Mouse (Mus musculus): ENCODE measurements around the gene Gm42906. TPM values are rescaled to one million over a fixed set of nuclear protein-coding genes. Genes with fewer than 3 reads are reported as not detected.

Gm42906 gene
- total RNA-seq, 1 experiment = not detected

GRCm38 (mm10) chr5:151037871-151038270 is 390.1 kb downstream of the Gm42906 start:
- Histone ChIP-seq H3K36me3 (ENCODE audit: control insufficient read depth, insufficient read depth, low read length, poor library complexity, severe bottlenecking) (no peaks in the 10 kb centered on the region), H3K27ac (ENCODE audit: insufficient read depth, low read depth, low read length, poor library complexity, severe bottlenecking) (no peak overlapping the region), H3K9ac (ENCODE audit: insufficient read depth, low read depth, low read length, poor library complexity, severe bottlenecking) (no peak overlapping the region), H3K4me1 (ENCODE audit: control insufficient read depth in 2 of 2, insufficient read depth in 2 of 2, low read length in 2 of 2, poor library complexity in 1 of 2) (peaks cover 0 to 2% of the 10 kb centered on the region in 2 experiments; a peak in 1 of 4 replicates), H3K4me3 (ENCODE audit: insufficient read depth in 1 of 2, low read depth in 1 of 2, low read length in 2 of 2, poor library complexity in 1 of 2, severe bottlenecking in 1 of 2) (no peak overlapping the region), H3K9me3 (ENCODE audit: control insufficient read depth, insufficient read depth, low read depth, low read length) (no peaks in the 10 kb centered on the region)
- TF ChIP-seq CHD2 (IDR thresholded peaks at IDR 0.05; ENCODE audit: low read depth, low read length) (no peak), ZC3H11A (IDR thresholded peaks at IDR 0.05; ENCODE audit: borderline replicate concordance, low read depth, low read length) (no peak), MAFK (IDR thresholded peaks at IDR 0.05; ENCODE audit: insufficient read depth, low read depth, low read length) (no peak)
- no peak for DNase-seq (ENCODE audit: low read depth, low spot score)
- in situ Hi-C loops (cut with MboI; ENCODE audit: low sequenced_read_pairs in 2 of 2, unreplicated experiment in 2 of 2) = no loop called here

- H3K36me3 ChIP-seq (ENCODE audit: control insufficient read depth, insufficient read depth, low read length, poor library complexity, severe bottlenecking) = no peaks in the 10 kb centered on the region
- H3K4me1 ChIP-seq (ENCODE audit: control insufficient read depth in 2 of 2, insufficient read depth in 2 of 2, low read length in 2 of 2, poor library complexity in 1 of 2) = peaks cover 0 to 2% of the 10 kb centered on the region in 2 experiments; a peak in 1 of 4 replicates
- TF ChIP-seq HCFC1 (IDR thresholded peaks at IDR 0.05; ENCODE audit: borderline replicate concordance, insufficient read depth, low read length) (no peak), ZC3H11A (IDR thresholded peaks at IDR 0.05; ENCODE audit: borderline replicate concordance, low read depth, low read length) (no peak), ZNF384 (IDR thresholded peaks at IDR 0.05; ENCODE audit: low read depth, low read length) (no peak), MAFK (IDR thresholded peaks at IDR 0.05; ENCODE audit: insufficient read depth, low read depth, low read length) (no peak), CHD2 (IDR thresholded peaks at IDR 0.05; ENCODE audit: low read depth, low read length) (no peak)
- H3K4me3 ChIP-seq (ENCODE audit: insufficient read depth in 1 of 2, low read depth in 1 of 2, low read length in 2 of 2, poor library complexity in 1 of 2, severe bottlenecking in 1 of 2) = no peak overlapping the region
- no peak overlapping the region for H3K27ac ChIP-seq (ENCODE audit: insufficient read depth, low read depth, low read length, poor library complexity, severe bottlenecking)
- no peaks in the 10 kb centered on the region for H3K9me3 ChIP-seq (ENCODE audit: control insufficient read depth, insufficient read depth, low read depth, low read length)
- in situ Hi-C loops (cut with MboI; ENCODE audit: low sequenced_read_pairs in 2 of 2, unreplicated experiment in 2 of 2) = no loop called here
- H3K9ac ChIP-seq (ENCODE audit: insufficient read depth, low read depth, low read length, poor library complexity, severe bottlenecking) = no peak overlapping the region
- no peak for DNase-seq (ENCODE audit: low read depth, low spot score)
These were observed 393.0 kb downstream of the Gm42906 start for GRCm38 (mm10) chr5:151034715-151035512.

GRCm38 (mm10) chr5:151028906-151029305 is 399.1 kb downstream of the Gm42906 start:
- H3K27ac ChIP-seq (ENCODE audit: insufficient read depth, low read depth, low read length, poor library complexity, severe bottlenecking) = no peak overlapping the region
- in situ Hi-C loops (cut with MboI; ENCODE audit: low sequenced_read_pairs in 2 of 2, unreplicated experiment in 2 of 2) = no loop called here
- H3K9ac ChIP-seq (ENCODE audit: insufficient read depth, low read depth, low read length, poor library complexity, severe bottlenecking) = no peak overlapping the region
- H3K4me3 ChIP-seq (ENCODE audit: insufficient read depth in 1 of 2, low read depth in 1 of 2, low read length in 2 of 2, poor library complexity in 1 of 2, severe bottlenecking in 1 of 2) = no peak overlapping the region
- peaks cover 2 to 10% of the 10 kb centered on the region in 2 experiments; a peak in 3 of 4 replicates for H3K4me1 ChIP-seq (ENCODE audit: control insufficient read depth in 2 of 2, insufficient read depth in 2 of 2, low read length in 2 of 2, poor library complexity in 1 of 2)
- TF ChIP-seq ZC3H11A (IDR thresholded peaks at IDR 0.05; ENCODE audit: borderline replicate concordance, low read depth, low read length) (no peak), CHD2 (IDR thresholded peaks at IDR 0.05; ENCODE audit: low read depth, low read length) (no peak), HCFC1 (IDR thresholded peaks at IDR 0.05; ENCODE audit: borderline replicate concordance, insufficient read depth, low read length) (no peak), MAFK (IDR thresholded peaks at IDR 0.05; ENCODE audit: insufficient read depth, low read depth, low read length) (no peak), ZNF384 (IDR thresholded peaks at IDR 0.05; ENCODE audit: low read depth, low read length) (no peak)
- DNase-seq (ENCODE audit: low read depth, low spot score) = no peak
- H3K36me3 ChIP-seq (ENCODE audit: control insufficient read depth, insufficient read depth, low read length, poor library complexity, severe bottlenecking) = no peaks in the 10 kb centered on the region
- no peaks in the 10 kb centered on the region for H3K9me3 ChIP-seq (ENCODE audit: control insufficient read depth, insufficient read depth, low read depth, low read length)

- no peak for DNase-seq (ENCODE audit: low read depth, low spot score)
- H3K27ac ChIP-seq (ENCODE audit: insufficient read depth, low read depth, low read length, poor library complexity, severe bottlenecking) = no peak overlapping the region
- H3K4me1 ChIP-seq (ENCODE audit: control insufficient read depth in 2 of 2, insufficient read depth in 2 of 2, low read length in 2 of 2, poor library complexity in 1 of 2) = peaks cover 3 to 12% of the 10 kb centered on the region in 2 experiments; a peak in 3 of 4 replicates
- H3K9me3 ChIP-seq (ENCODE audit: control insufficient read depth, insufficient read depth, low read depth, low read length) = no peaks in the 10 kb centered on the region
- no peaks in the 10 kb centered on the region for H3K36me3 ChIP-seq (ENCODE audit: control insufficient read depth, insufficient read depth, low read length, poor library complexity, severe bottlenecking)
- no peak overlapping the region for H3K4me3 ChIP-seq (ENCODE audit: insufficient read depth in 1 of 2, low read depth in 1 of 2, low read length in 2 of 2, poor library complexity in 1 of 2, severe bottlenecking in 1 of 2)
- no peak overlapping the region for H3K9ac ChIP-seq (ENCODE audit: insufficient read depth, low read depth, low read length, poor library complexity, severe bottlenecking)
- in situ Hi-C loops (cut with MboI; ENCODE audit: low sequenced_read_pairs in 2 of 2, unreplicated experiment in 2 of 2) = no loop called here
- TF ChIP-seq HCFC1 (IDR thresholded peaks at IDR 0.05; ENCODE audit: borderline replicate concordance, insufficient read depth, low read length) (no peak), CHD2 (IDR thresholded peaks at IDR 0.05; ENCODE audit: low read depth, low read length) (no peak), ZNF384 (IDR thresholded peaks at IDR 0.05; ENCODE audit: low read depth, low read length) (no peak), MAFK (IDR thresholded peaks at IDR 0.05; ENCODE audit: insufficient read depth, low read depth, low read length) (no peak), ZC3H11A (IDR thresholded peaks at IDR 0.05; ENCODE audit: borderline replicate concordance, low read depth, low read length) (no peak)
These were observed 400.8 kb downstream of the Gm42906 start for GRCm38 (mm10) chr5:151027171-151027570.

Data from ES-E14 (cell line).